ENCODE assay signal across 9 mouse cellular contexts in genomic region chr10:117647158-117647505, GRCm38 (mm10). TPM values are rescaled to one million over a fixed set of nuclear protein-coding genes. Genes with fewer than 3 reads are reported as not detected.
DNase-seq lines count a peak whose midpoint lies in the region; ATAC-seq and TF ChIP-seq lines count a peak whose summit lies in the region.
"Had no signal": no experiment of that assay in that cellular context is flagged by ENCODE, and none has a peak within 500 bp of the region (broad histone marks: within the 10 kb centered on the region; RNA-seq: fewer than 3 reads in every experiment).

No protein-coding gene starts in this region.

- 47% methylated on average over 13 of the region's 13 CpGs for WGBS in spleen, adult 2 months
- WGBS in hindbrain, embryonic 11.5 days: 57% methylated on average over 13 of the region's 13 CpGs

- no peaks in the 10 kb centered on the region for H3K27me3 ChIP-seq in spleen, adult 2 months (ENCODE audit: control insufficient read depth, insufficient read depth, low read length)
- no peaks in the 10 kb centered on the region for H3K27me3 ChIP-seq in hindbrain, embryonic 11.5 days (ENCODE audit: control insufficient read depth, insufficient read depth, low read length)
- H3K27me3 ChIP-seq: liver, embryonic 15.5 days had no signal

- H3K27ac ChIP-seq in spleen, adult 2 months (ENCODE audit: insufficient read depth, low read length): peak overlapping the region; percentile 31
- no peak overlapping the region for H3K27ac ChIP-seq in hindbrain, embryonic 11.5 days (ENCODE audit: low read depth, low read length)
- H3K27ac ChIP-seq: liver, embryonic 15.5 days had no signal

- ATAC-seq in hindbrain, embryonic 11.5 days (ENCODE audit: low FRiP score): peak; percentile 77

- peak in 1 of 2 experiments; percentile 59 for DNase-seq in spleen, adult 2 months (ENCODE audit: low read depth in 1 of 2, low spot score in 2 of 2)
- no peak for DNase-seq in spleen, adult 12 weeks (ENCODE audit: low spot score)
- peak; percentile 27 for DNase-seq in hindbrain, embryonic 11.5 days (ENCODE audit: low spot score)
- peak; percentile 84 for DNase-seq in layer of hippocampus, adult 9-11 months
- DNase-seq in retina, embryonic 14.5 days (ENCODE audit: low spot score): peak; percentile 38
- DNase-seq in yolk sac, embryonic 10.5 days (ENCODE audit: low spot score): no peak
- no peak for DNase-seq in embryo, embryonic 10.5 days (ENCODE audit: low spot score)
- no peak for DNase-seq in lung, postnatal 36 days

- H3K9me3 ChIP-seq in hindbrain, embryonic 11.5 days (ENCODE audit: control insufficient read depth, low read length): no peaks in the 10 kb centered on the region
- H3K9me3 ChIP-seq: liver, embryonic 15.5 days had no signal

- peaks cover 7% of the 10 kb centered on the region; the same call in 1 of the 2 replicates for H3K4me1 ChIP-seq in spleen, adult 2 months (ENCODE audit: control insufficient read depth, insufficient read depth, insufficient read length)
- H3K4me1 ChIP-seq in hindbrain, embryonic 11.5 days (replicated peaks; ENCODE audit: control insufficient read depth, insufficient read depth, low read length): no peaks in the 10 kb centered on the region
- H3K4me1 ChIP-seq: liver, embryonic 15.5 days had no signal

- TF ChIP-seq CTCF in spleen, adult 2 months (IDR thresholded peaks at IDR 0.05; ENCODE audit: extremely low read depth, insufficient read depth, insufficient read length, insufficient replicate concordance): no peak

- no peak overlapping the region; the same call in 1 of the 2 replicates for H3K4me3 ChIP-seq in spleen, adult 2 months (ENCODE audit: extremely low read depth, insufficient read depth, insufficient read length)
- H3K4me3 ChIP-seq in hindbrain, embryonic 11.5 days (ENCODE audit: low read depth, low read length): no peak overlapping the region
- H3K4me3 ChIP-seq: liver, embryonic 15.5 days had no signal

- TF ChIP-seq POLR2A in spleen, adult 2 months (IDR thresholded peaks at IDR 0.05; ENCODE audit: low read depth, low read length): no peak

- H3K9ac ChIP-seq in hindbrain, embryonic 11.5 days (ENCODE audit: low read depth, low read length): no peak overlapping the region
- H3K9ac ChIP-seq: liver, embryonic 15.5 days had no signal

- H3K4me2 ChIP-seq in hindbrain, embryonic 11.5 days (replicated peaks; ENCODE audit: low read depth, low read length): no peak overlapping the region
- H3K4me2 ChIP-seq: liver, embryonic 15.5 days had no signal

- no peaks in the 10 kb centered on the region for H3K36me3 ChIP-seq in spleen, adult 2 months (ENCODE audit: control insufficient read depth, insufficient read depth, low read length)
- H3K36me3 ChIP-seq in hindbrain, embryonic 11.5 days (ENCODE audit: control insufficient read depth, insufficient read depth, low read length): no peaks in the 10 kb centered on the region
- H3K36me3 ChIP-seq: liver, embryonic 15.5 days had no signal

RNA-seq across cellular contexts. Expression of gene Cpm, which starts 17.8 kb away (rescaled TPM):
- polyA plus RNA-seq in spleen, adult 2 months (2012; rRNA removed): 10.1 and 19.0 TPM in 2 replicates
- 6.0 and 6.3 TPM in 2 replicates for polyA plus RNA-seq in hindbrain, embryonic 11.5 days (2014; fragmentation: Nextera tagmentation; extraction: Ambion mirVana)

Comparison
In these comparisons a context has a peak if more than half of its experiments do, and no peak if none do; other contexts are left out.
1. DNase-seq: peak in hindbrain, embryonic 11.5 days (single experiment), layer of hippocampus, adult 9-11 months (single experiment) and retina, embryonic 14.5 days (single experiment); none in spleen, adult 12 weeks (single experiment), yolk sac, embryonic 10.5 days (single experiment), embryo, embryonic 10.5 days (single experiment) and lung, postnatal 36 days (single experiment).